Mouse (Mus musculus): Measurements from ENCODE around the gene Herpud2. TPM values are rescaled to one million over a fixed set of nuclear protein-coding genes. Genes with fewer than 3 reads are reported as not detected.
A peak's percentile ranks its signal among the peaks of the same experiment; 100 is the strongest.

The Herpud2 gene
- polyA plus RNA-seq (2012; rRNA removed), result 23.3 and 40.4 TPM in 2 replicates

DNA sequence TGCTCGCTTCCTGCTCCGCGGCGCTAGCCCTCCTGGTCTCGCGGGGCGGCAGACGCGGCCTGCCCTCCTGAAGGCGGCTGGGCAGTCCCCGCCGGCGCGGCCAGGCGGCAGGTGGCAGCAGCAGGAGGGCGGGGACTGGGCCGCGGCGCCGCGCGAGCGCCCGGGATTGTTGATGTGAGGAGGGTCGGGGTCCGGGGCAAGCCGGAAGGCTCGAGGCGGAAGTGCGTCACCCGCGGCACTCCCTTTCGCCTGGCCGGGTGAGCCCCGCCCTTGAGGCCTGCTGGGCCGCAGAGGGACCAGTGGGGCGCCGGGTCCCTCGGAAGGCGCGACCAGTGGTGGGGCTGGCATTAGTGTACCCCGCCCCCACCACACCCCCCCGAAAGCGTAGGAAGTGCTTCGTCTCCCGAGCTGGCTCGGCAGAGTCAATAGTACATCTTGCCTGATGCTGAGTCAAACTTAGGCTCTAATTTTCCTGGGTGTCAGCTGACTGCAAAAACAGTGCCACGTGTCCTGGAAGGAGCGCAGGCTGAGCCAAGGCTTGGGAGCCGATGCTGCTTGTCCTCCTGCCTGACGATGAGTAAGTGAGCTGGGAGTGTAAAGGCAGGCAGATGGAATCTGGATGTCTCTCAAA is at the start of gene Herpud2:
Gene Herpud2 (minus strand): TSS at position 210 of the 631 bp plus-strand sequence.
- WGBS, result under 1% methylated on average over 49 of the region's 51 CpGs
- no peaks in the 10 kb centered on the region for H3K36me3 ChIP-seq (ENCODE audit: control insufficient read depth, insufficient read depth, low read length)

DNA sequence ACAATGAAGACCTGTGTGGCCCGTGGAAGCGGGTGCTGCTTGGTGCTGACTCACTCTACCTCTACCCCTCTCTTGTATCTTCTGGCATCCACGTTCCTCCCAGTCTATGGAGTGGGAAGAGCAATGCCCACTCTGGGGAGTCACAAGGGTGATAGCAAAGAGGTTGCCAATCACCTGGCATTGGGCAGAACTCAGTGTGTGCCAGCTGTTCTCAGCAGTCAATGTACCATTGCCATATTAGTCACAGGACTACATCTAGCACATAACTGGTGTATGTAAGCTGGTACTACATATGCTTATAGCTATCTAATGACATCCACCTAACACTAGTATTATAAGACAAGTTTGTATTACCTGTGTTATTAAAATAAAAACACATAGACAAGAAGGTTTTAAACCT is 49.4 kb upstream of the Herpud2 start:
- Histone ChIP-seq H3K27ac (ENCODE audit: insufficient read depth, low read length) (no peak overlapping the region), H3K27me3 (ENCODE audit: control insufficient read depth, insufficient read depth, low read length) (no peaks in the 10 kb centered on the region), H3K36me3 (ENCODE audit: control insufficient read depth, insufficient read depth, low read length) (no peaks in the 10 kb centered on the region), H3K4me1 (ENCODE audit: control insufficient read depth, insufficient read depth, insufficient read length) (peaks cover 8% of the 10 kb centered on the region; the same call in 1 of the 2 replicates), H3K4me3 (ENCODE audit: extremely low read depth, insufficient read depth, insufficient read length) (no peak overlapping the region)
- 81% methylated on average over 3 of the region's 3 CpGs for WGBS
- no peak for DNase-seq (ENCODE audit: low read depth in 1 of 2, low spot score in 2 of 2)
- TF ChIP-seq CTCF (IDR thresholded peaks at IDR 0.05; ENCODE audit: extremely low read depth, insufficient read depth, insufficient read length, insufficient replicate concordance) (no peak), POLR2A (IDR thresholded peaks at IDR 0.05; ENCODE audit: low read depth, low read length) (no peak)

More for the DNA sequence above, at the start of gene Herpud2:
- H3K4me3 ChIP-seq (ENCODE audit: extremely low read depth, insufficient read depth, insufficient read length), result peak within 1 kb of the TSS; percentile 85
- H3K4me1 ChIP-seq (ENCODE audit: control insufficient read depth, insufficient read depth, insufficient read length), result peaks cover 2% of the 10 kb centered on the region
- DNase-seq (ENCODE audit: low read depth in 1 of 2, low spot score in 2 of 2), result peak; percentile 89 to 92
- H3K27ac ChIP-seq (ENCODE audit: insufficient read depth, low read length), result peak within 1 kb of the TSS; percentile 98
- TF ChIP-seq CTCF (IDR thresholded peaks at IDR 0.05; ENCODE audit: extremely low read depth, insufficient read depth, insufficient read length, insufficient replicate concordance) (no peak), POLR2A (IDR thresholded peaks at IDR 0.05; ENCODE audit: low read depth, low read length) (peak; percentile 33)
- H3K27me3 ChIP-seq (ENCODE audit: control insufficient read depth, insufficient read depth, low read length), result no peaks in the 10 kb centered on the region

- no peak overlapping the region for H3K4me3 ChIP-seq (ENCODE audit: extremely low read depth, insufficient read depth, insufficient read length)
- H3K4me1 ChIP-seq (ENCODE audit: control insufficient read depth, insufficient read depth, insufficient read length), result peaks cover 8% of the 10 kb centered on the region; the same call in 1 of the 2 replicates
- DNase-seq (ENCODE audit: low read depth in 1 of 2, low spot score in 2 of 2), result no peak
- WGBS, result 88% methylated on average over 3 of the region's 3 CpGs
- H3K36me3 ChIP-seq (ENCODE audit: control insufficient read depth, insufficient read depth, low read length), result no peaks in the 10 kb centered on the region
- TF ChIP-seq POLR2A (IDR thresholded peaks at IDR 0.05; ENCODE audit: low read depth, low read length) (no peak), CTCF (IDR thresholded peaks at IDR 0.05; ENCODE audit: extremely low read depth, insufficient read depth, insufficient read length, insufficient replicate concordance) (no peak)
- no peaks in the 10 kb centered on the region for H3K27me3 ChIP-seq (ENCODE audit: control insufficient read depth, insufficient read depth, low read length)
- no peak overlapping the region for H3K27ac ChIP-seq (ENCODE audit: insufficient read depth, low read length)
Observed at GRCm38 (mm10) chr9:25200148-25200547, 48.5 kb upstream of the Herpud2 start.

DNA sequence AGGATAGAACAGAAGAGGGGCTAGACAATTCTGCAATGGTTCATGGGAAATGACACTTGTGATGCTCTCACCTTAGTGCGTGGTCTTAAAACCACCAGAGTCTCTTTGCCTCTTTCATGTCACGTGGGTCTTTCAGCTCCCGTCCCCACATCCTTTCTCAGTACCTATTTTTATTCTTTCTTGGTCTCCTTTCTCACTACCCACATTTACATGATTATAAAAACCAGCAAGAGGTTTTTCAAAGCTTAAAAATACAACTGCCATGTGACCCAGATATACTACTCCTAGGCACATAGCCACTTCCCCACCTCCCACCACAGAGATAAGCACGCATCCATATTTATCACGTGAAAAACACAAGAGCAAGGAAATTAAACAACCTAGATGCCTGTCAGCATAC is 45.1 kb upstream of the Herpud2 start:
- no peaks in the 10 kb centered on the region for H3K36me3 ChIP-seq (ENCODE audit: control insufficient read depth, insufficient read depth, low read length)
- H3K4me1 ChIP-seq (ENCODE audit: control insufficient read depth, insufficient read depth, insufficient read length), result peaks cover 20% of the 10 kb centered on the region
- H3K4me3 ChIP-seq (ENCODE audit: extremely low read depth, insufficient read depth, insufficient read length), result no peak overlapping the region
- TF ChIP-seq POLR2A (IDR thresholded peaks at IDR 0.05; ENCODE audit: low read depth, low read length) (no peak), CTCF (IDR thresholded peaks at IDR 0.05; ENCODE audit: extremely low read depth, insufficient read depth, insufficient read length, insufficient replicate concordance) (no peak)
- H3K27ac ChIP-seq (ENCODE audit: insufficient read depth, low read length), result peak overlapping the region; percentile 11; the same call in 1 of the 2 replicates
- peak in 1 of 2 experiments; percentile 62 for DNase-seq (ENCODE audit: low read depth in 1 of 2, low spot score in 2 of 2)
- no peaks in the 10 kb centered on the region for H3K27me3 ChIP-seq (ENCODE audit: control insufficient read depth, insufficient read depth, low read length)
- 10% methylated on average over 5 of the region's 5 CpGs for WGBS

GRCm38 (mm10) chr9:25191612-25192011 is 40.0 kb upstream of the Herpud2 start:
- Histone ChIP-seq H3K4me3 (ENCODE audit: extremely low read depth, insufficient read depth, insufficient read length) (no peak overlapping the region), H3K27me3 (ENCODE audit: control insufficient read depth, insufficient read depth, low read length) (no peaks in the 10 kb centered on the region), H3K4me1 (ENCODE audit: control insufficient read depth, insufficient read depth, insufficient read length) (peaks cover 28% of the 10 kb centered on the region), H3K36me3 (ENCODE audit: control insufficient read depth, insufficient read depth, low read length) (no peaks in the 10 kb centered on the region), H3K27ac (ENCODE audit: insufficient read depth, low read length) (peak overlapping the region; percentile 65)
- no peak for DNase-seq (ENCODE audit: low read depth in 1 of 2, low spot score in 2 of 2)
- 9% methylated on average over 2 of the region's 2 CpGs for WGBS
- TF ChIP-seq POLR2A (IDR thresholded peaks at IDR 0.05; ENCODE audit: low read depth, low read length), result no peak
- no peak for TF ChIP-seq CTCF (IDR thresholded peaks at IDR 0.05; ENCODE audit: extremely low read depth, insufficient read depth, insufficient read length, insufficient replicate concordance)

DNA sequence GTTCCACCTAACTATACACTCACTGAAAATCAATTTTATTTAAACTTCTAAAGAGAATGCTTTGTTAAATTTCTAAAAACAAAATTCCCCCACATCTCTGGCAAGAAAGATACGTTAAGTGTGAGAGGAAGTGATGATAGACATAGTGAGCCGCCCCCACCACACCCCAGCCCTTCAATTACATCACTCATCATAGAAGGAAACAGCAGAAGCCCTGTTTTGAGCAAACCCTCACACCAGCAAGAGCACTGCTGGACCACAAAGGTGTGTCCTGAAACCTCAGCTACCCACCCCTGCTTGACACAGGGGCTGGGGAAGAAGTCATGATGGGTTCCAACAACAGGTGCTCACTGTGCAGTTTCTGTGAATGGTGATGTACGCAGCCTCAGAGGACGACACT is 34.9 kb upstream of the Herpud2 start:
- H3K27me3 ChIP-seq (ENCODE audit: control insufficient read depth, insufficient read depth, low read length), result no peaks in the 10 kb centered on the region
- no peaks in the 10 kb centered on the region for H3K36me3 ChIP-seq (ENCODE audit: control insufficient read depth, insufficient read depth, low read length)
- peak; percentile 11 to 49 for DNase-seq (ENCODE audit: low read depth in 1 of 2, low spot score in 2 of 2)
- TF ChIP-seq POLR2A (IDR thresholded peaks at IDR 0.05; ENCODE audit: low read depth, low read length), result no peak
- no peak for TF ChIP-seq CTCF (IDR thresholded peaks at IDR 0.05; ENCODE audit: extremely low read depth, insufficient read depth, insufficient read length, insufficient replicate concordance)
- H3K4me1 ChIP-seq (ENCODE audit: control insufficient read depth, insufficient read depth, insufficient read length), result peaks cover 12% of the 10 kb centered on the region; the same call in 1 of the 2 replicates
- H3K4me3 ChIP-seq (ENCODE audit: extremely low read depth, insufficient read depth, insufficient read length), result no peak overlapping the region
- 32% methylated on average over 4 of the region's 4 CpGs for WGBS
- H3K27ac ChIP-seq (ENCODE audit: insufficient read depth, low read length), result 0 out of 2 replicates have a peak overlapping the region, but pooled peaks have one; percentile 33

GRCm38 (mm10) chr9:25185854-25186253 is 34.2 kb upstream of the Herpud2 start:
- 18% methylated on average over 7 of the region's 7 CpGs for WGBS
- TF ChIP-seq CTCF (IDR thresholded peaks at IDR 0.05; ENCODE audit: extremely low read depth, insufficient read depth, insufficient read length, insufficient replicate concordance) (no peak), POLR2A (IDR thresholded peaks at IDR 0.05; ENCODE audit: low read depth, low read length) (no peak)
- Histone ChIP-seq H3K4me3 (ENCODE audit: extremely low read depth, insufficient read depth, insufficient read length) (no peak overlapping the region), H3K36me3 (ENCODE audit: control insufficient read depth, insufficient read depth, low read length) (no peaks in the 10 kb centered on the region), H3K27me3 (ENCODE audit: control insufficient read depth, insufficient read depth, low read length) (no peaks in the 10 kb centered on the region), H3K27ac (ENCODE audit: insufficient read depth, low read length) (no peak overlapping the region), H3K4me1 (ENCODE audit: control insufficient read depth, insufficient read depth, insufficient read length) (peaks cover 7% of the 10 kb centered on the region; the same call in 1 of the 2 replicates)
- no peak for DNase-seq (ENCODE audit: low read depth in 1 of 2, low spot score in 2 of 2)

Measured in spleen, adult 2 months (tissue).